Mouse (Mus musculus) right cerebral cortex, postnatal 14 days (tissue): ENCODE data around the gene Alg14.
A peak's percentile ranks its signal among the peaks of the same experiment; 100 is the strongest.

Source experiments
- DNase-seq: peaks from one replicate; pipeline ENCODE4 v3.0.0; 2022

The Alg14 gene

GRCm38 (mm10) chr3:121291560-121292258, at the start of gene Alg14:
Gene Alg14, plus strand, starts transcription at chr3:121291773.
- peak; percentile 92 for DNase-seq

- DNase-seq: no peak
Measured at GRCm38 (mm10) chr3:121242111-121242936, 49.2 kb upstream of the Alg14 start.

GRCm38 (mm10) chr3:121242941-121243340, 48.6 kb upstream of the Alg14 start:
- no peak for DNase-seq

- DNase-seq: no peak
Measured at GRCm38 (mm10) chr3:121250048-121250447, 41.5 kb upstream of the Alg14 start.

GRCm38 (mm10) chr3:121250576-121251433, 40.8 kb upstream of the Alg14 start:
- no peak for DNase-seq

GRCm38 (mm10) chr3:121255501-121255900, 36.1 kb upstream of the Alg14 start:
- no peak for DNase-seq

- DNase-seq: no peak
Measured at GRCm38 (mm10) chr3:121256131-121256530, 35.4 kb upstream of the Alg14 start.

- DNase-seq: no peak
Measured at GRCm38 (mm10) chr3:121257418-121257817, 34.2 kb upstream of the Alg14 start.

- DNase-seq: peak; percentile 19
Measured at GRCm38 (mm10) chr3:121258521-121259478, 32.8 kb upstream of the Alg14 start.

GRCm38 (mm10) chr3:121260041-121260440, 31.5 kb upstream of the Alg14 start:
- DNase-seq: no peak

- DNase-seq: no peak
Measured at GRCm38 (mm10) chr3:121260831-121261230, 30.7 kb upstream of the Alg14 start.

GRCm38 (mm10) chr3:121261251-121261650, 30.3 kb upstream of the Alg14 start:
- no peak for DNase-seq

GRCm38 (mm10) chr3:121261939-121262520, 29.5 kb upstream of the Alg14 start:
- DNase-seq: no peak

- DNase-seq: peak; percentile 38
Measured at GRCm38 (mm10) chr3:121262521-121263204, 28.9 kb upstream of the Alg14 start.

GRCm38 (mm10) chr3:121263205-121263548, 28.4 kb upstream of the Alg14 start:
- peak; percentile 36 for DNase-seq

- no peak for DNase-seq
Measured at GRCm38 (mm10) chr3:121264242-121264641, 27.3 kb upstream of the Alg14 start.

GRCm38 (mm10) chr3:121267283-121267682, 24.3 kb upstream of the Alg14 start:
- DNase-seq: no peak

GRCm38 (mm10) chr3:121272577-121272976, 19.0 kb upstream of the Alg14 start:
- no peak for DNase-seq

GRCm38 (mm10) chr3:121274010-121274409, 17.6 kb upstream of the Alg14 start:
- DNase-seq: no peak

GRCm38 (mm10) chr3:121277009-121277408, 14.6 kb upstream of the Alg14 start:
- DNase-seq: no peak

- DNase-seq: no peak
Measured at GRCm38 (mm10) chr3:121277557-121277956, 14.0 kb upstream of the Alg14 start.
